Mouse (Mus musculus) liver, postnatal 0 days (tissue): ENCODE data around the gene Supt5. TPM values are rescaled to one million over a fixed set of nuclear protein-coding genes. Genes with fewer than 3 reads are reported as not detected.

Source experiments
- ATAC-seq: fragments of 200-750 bp; cut with Nextera tagmentation; 2 replicates; pipeline ENCODE4 v1.8.0; 2017; ENCODE audit warnings: mild to moderate bottlenecking, moderate library complexity
- DNase-seq: peaks from one replicate; pipeline ENCODE4 v3.0.0-alpha.2; 2016
- H3K27ac ChIP-seq: fragments of 300-500 bp; sonication (generic); 2 replicates; pipeline ENCODE4 v1.5.1; 2014; ENCODE audit warnings: antibody characterized with exemption, moderate library complexity, mild to moderate bottlenecking, low read depth
- H3K27me3 ChIP-seq: fragments of 300-500 bp; sonication (generic); 2 replicates; pipeline ENCODE4 v1.6.1; 2014; ENCODE audit warnings: low read length, control low read depth, mixed read lengths; ENCODE audit not compliant: insufficient read depth
- H3K36me3 ChIP-seq: fragments of 300-500 bp; sonication (generic); replicated peaks from 2 replicates; pipeline ENCODE4 v1.6.1; 2014; ENCODE audit warnings: mild to moderate bottlenecking, control low read depth, low read length, moderate library complexity, mixed read lengths; ENCODE audit not compliant: insufficient read depth
- H3K4me1 ChIP-seq: fragments of 300-500 bp; sonication (generic); 2 replicates; pipeline ENCODE4 v1.6.1; 2014; ENCODE audit warnings: antibody characterized with exemption, mild to moderate bottlenecking, control low read depth; ENCODE audit not compliant: insufficient read depth
- H3K4me2 ChIP-seq: fragments of 300-500 bp; sonication (generic); 2 replicates; pipeline ENCODE4 v1.6.1; 2014; ENCODE audit warnings: low read depth, mild to moderate bottlenecking, low read length, moderate library complexity, mixed read lengths
- H3K4me3 ChIP-seq: fragments of 300-500 bp; sonication (generic); 2 replicates; pipeline ENCODE4 v1.5.1; 2014; ENCODE audit warnings: low read depth, low read length
- H3K9ac ChIP-seq: fragments of 300-500 bp; sonication (generic); replicated peaks from 2 replicates; pipeline ENCODE4 v1.6.1; 2014; ENCODE audit warnings: mild to moderate bottlenecking, moderate library complexity
- H3K9me3 ChIP-seq: fragments of 300-500 bp; sonication (generic); 2 replicates; pipeline ENCODE4 v1.6.1; 2016; ENCODE audit warnings: mild to moderate bottlenecking, control low read depth, low read length, mixed read lengths
- CTCF ChIP-seq: sonication (generic); IDR thresholded peaks from 2 replicates; pipeline ENCODE4 v1.5.1; 2016; ENCODE audit warnings: antibody characterized with exemption, low read depth
- EP300 ChIP-seq: IDR thresholded peaks from 2 replicates; pipeline ENCODE4 v1.6.1; 2016; ENCODE audit warnings: antibody characterized with exemption, low read depth, mild to moderate bottlenecking
- whole genome bisulfite sequencing: fragments of 180-500 bp; shearing (Covaris S2); extraction: QIAGEN DNeasy Blood & Tissue Kit; methylation state at CpG from one replicate; pipeline ENCODE4 v1.1.7; 2014; ENCODE audit not compliant: insufficient replicate concordance; 5-methylcytosine and 5-hydroxymethylcytosine counted together
- polyA plus RNA-seq: library from polyadenylated mRNA; unstranded; fragments of >200 nt; fragmentation: Nextera tagmentation; extraction: Ambion mirVana; gene quantifications from 2 replicates; pipeline ENCODE4 v1.2.1, GENCODE M21; 2015

Supt5 gene
- polyA plus RNA-seq, 1 experiment from 2014 or later, result 21.0 TPM

GRCm38 (mm10) chr7:28311926-28312543 is 26.5 kb downstream of the Supt5 start, which contains the start of gene Timm50:
TSS of gene Timm50 (minus strand) at chr7:28312072.
- H3K9ac ChIP-seq, result peak within 1 kb of the TSS; percentile 92
- H3K9me3 ChIP-seq, result no peaks in the 10 kb centered on the region
- peak within 1 kb of the TSS; percentile 91 for H3K4me2 ChIP-seq
- peaks cover 15% of the 10 kb centered on the region for H3K4me1 ChIP-seq
- under 1% methylated on average over 37 of the region's 45 CpGs for WGBS
- no peaks in the 10 kb centered on the region for H3K27me3 ChIP-seq
- TF ChIP-seq CTCF (peak; percentile 20; the same call in 1 of the 2 replicates), EP300 (0 out of 2 replicates have a peak, but pooled peaks have one; percentile 18)
- H3K4me3 ChIP-seq, result peak within 1 kb of the TSS; percentile 93
- DNase-seq (peak; percentile 97), ATAC-seq (peak; percentile 98)
- H3K27ac ChIP-seq, result peak within 1 kb of the TSS; percentile 73
- H3K36me3 ChIP-seq, result peaks cover 52% of the 10 kb centered on the region

- peak overlapping the region; percentile 92 for H3K9ac ChIP-seq
- H3K27ac ChIP-seq, result peak overlapping the region; percentile 73
- H3K4me3 ChIP-seq, result peak overlapping the region; percentile 93
- peaks cover 52% of the 10 kb centered on the region for H3K36me3 ChIP-seq
- TF ChIP-seq CTCF, result no peak
- TF ChIP-seq EP300, result no peak
- H3K27me3 ChIP-seq, result no peaks in the 10 kb centered on the region
- H3K9me3 ChIP-seq, result no peaks in the 10 kb centered on the region
- ATAC-seq (peak; percentile 66), DNase-seq (no peak)
- H3K4me1 ChIP-seq, result peaks cover 15% of the 10 kb centered on the region
- WGBS, result 2% methylated on average over 35 of the region's 35 CpGs
- peak overlapping the region; percentile 91 for H3K4me2 ChIP-seq
Observed at GRCm38 (mm10) chr7:28311151-28311925, 27.2 kb downstream of the Supt5 start.

GRCm38 (mm10) chr7:28309737-28310136 is 28.8 kb downstream of the Supt5 start:
- no peak for ATAC-seq
- 77% methylated on average over 9 of the region's 9 CpGs for WGBS
- H3K27me3 ChIP-seq, result no peaks in the 10 kb centered on the region

GRCm38 (mm10) chr7:28306216-28306615 is 32.3 kb downstream of the Supt5 start:
- no peak overlapping the region for H3K4me2 ChIP-seq

More at GRCm38 (mm10) chr7:28309737-28310136, 28.8 kb downstream of the Supt5 start:
- Histone ChIP-seq H3K36me3 (peaks cover 47% of the 10 kb centered on the region), H3K4me3 (no peak overlapping the region), H3K9ac (no peak overlapping the region), H3K27ac (no peak overlapping the region), H3K4me1 (peaks cover 15% of the 10 kb centered on the region), H3K4me2 (no peak overlapping the region), H3K9me3 (no peaks in the 10 kb centered on the region)
- TF ChIP-seq EP300 (no peak), CTCF (no peak)
- no peak for DNase-seq

GRCm38 (mm10) chr7:28305641-28306040 is 32.9 kb downstream of the Supt5 start:
- no peak overlapping the region for H3K27ac ChIP-seq
- DNase-seq (no peak), ATAC-seq (no peak)
- H3K27me3 ChIP-seq, result peaks cover 21% of the 10 kb centered on the region
- H3K9ac ChIP-seq, result no peak overlapping the region
- WGBS, result 86% methylated on average over 10 of the region's 10 CpGs
- H3K9me3 ChIP-seq, result no peaks in the 10 kb centered on the region
- peaks cover 43% of the 10 kb centered on the region for H3K36me3 ChIP-seq
- H3K4me2 ChIP-seq, result no peak overlapping the region
- no peak overlapping the region for H3K4me3 ChIP-seq
- H3K4me1 ChIP-seq, result peaks cover 2% of the 10 kb centered on the region
- TF ChIP-seq EP300, result no peak
- TF ChIP-seq CTCF, result no peak

More at GRCm38 (mm10) chr7:28306216-28306615, 32.3 kb downstream of the Supt5 start:
- DNase-seq (no peak), ATAC-seq (no peak)
- WGBS, result 86% methylated on average over 8 of the region's 8 CpGs
- H3K9ac ChIP-seq, result no peak overlapping the region
- H3K9me3 ChIP-seq, result no peaks in the 10 kb centered on the region
- TF ChIP-seq EP300, result no peak
- TF ChIP-seq CTCF, result no peak
- H3K36me3 ChIP-seq, result peaks cover 43% of the 10 kb centered on the region
- H3K4me3 ChIP-seq, result no peak overlapping the region
- H3K27me3 ChIP-seq, result peaks cover 15% of the 10 kb centered on the region
- H3K4me1 ChIP-seq, result peaks cover 6% of the 10 kb centered on the region
- H3K27ac ChIP-seq, result no peak overlapping the region

GRCm38 (mm10) chr7:28301616-28302433 is 36.7 kb downstream of the Supt5 start, which contains the start of gene Dll3:
TSS of gene Dll3 (minus strand) at chr7:28302238.
- Histone ChIP-seq H3K9me3 (no peaks in the 10 kb centered on the region), H3K4me2 (peak within 1 kb of the TSS; percentile 62), H3K4me3 (peak within 1 kb of the TSS; percentile 19; the same call in 1 of the 2 replicates), H3K27me3 (peaks cover 50% of the 10 kb centered on the region), H3K27ac (no peak within 1 kb of the TSS), H3K9ac (no peak within 1 kb of the TSS), H3K36me3 (peaks cover 16% of the 10 kb centered on the region), H3K4me1 (peaks cover 2% of the 10 kb centered on the region)
- 3% methylated on average over 30 of the region's 30 CpGs for WGBS
- DNase-seq (peak; percentile 72), ATAC-seq (peak; percentile 44; the same call in 1 of the 2 replicates)
- TF ChIP-seq CTCF (peak; percentile 73), EP300 (no peak)
